Mouse (Mus musculus): Measurements from ENCODE around the gene Fntb. TPM values are rescaled to one million over a fixed set of nuclear protein-coding genes. Genes with fewer than 3 reads are reported as not detected.
A peak's percentile ranks its signal among the peaks of the same experiment; 100 is the strongest.

Fntb gene
- polyA plus RNA-seq, 1 experiment from 2014 or later, result 42.9 TPM

GRCm38 (mm10) chr12:76891160-76891559 lies 125.8 kb downstream of the Fntb start:
- 49% methylated on average over 3 of the region's 3 CpGs for WGBS
- peak; percentile 74; the same call in 1 of the 2 replicates for ATAC-seq (ENCODE audit: low FRiP score, low TSS enrichment)

GRCm38 (mm10) chr12:76892910-76893695 lies 127.7 kb downstream of the Fntb start:
- Histone ChIP-seq H3K27me3 (ENCODE audit: insufficient read depth, low read length) (no peaks in the 10 kb centered on the region), H3K4me3 (ENCODE audit: low read length) (no peak overlapping the region), H3K4me2 (replicated peaks; ENCODE audit: low read depth, low read length) (no peak overlapping the region), H3K36me3 (ENCODE audit: insufficient read depth, low read length) (peaks cover 10% of the 10 kb centered on the region; the same call in 1 of the 2 replicates), H3K27ac (ENCODE audit: low read length) (no peak overlapping the region), H3K9me3 (ENCODE audit: low read length) (no peaks in the 10 kb centered on the region), H3K4me1 (ENCODE audit: insufficient read depth, low read length) (no peaks in the 10 kb centered on the region), H3K9ac (replicated peaks; ENCODE audit: low read length) (no peak overlapping the region)
- WGBS, result 91% methylated on average over 16 of the region's 16 CpGs
- ATAC-seq (ENCODE audit: low FRiP score, low TSS enrichment), result no peak

More at GRCm38 (mm10) chr12:76891160-76891559, 125.8 kb downstream of the Fntb start:
- H3K4me3 ChIP-seq (ENCODE audit: low read length), result no peak overlapping the region
- peaks cover 10% of the 10 kb centered on the region; the same call in 1 of the 2 replicates for H3K36me3 ChIP-seq (ENCODE audit: insufficient read depth, low read length)
- H3K4me1 ChIP-seq (ENCODE audit: insufficient read depth, low read length), result no peaks in the 10 kb centered on the region
- H3K9ac ChIP-seq (replicated peaks; ENCODE audit: low read length), result no peak overlapping the region
- H3K27ac ChIP-seq (ENCODE audit: low read length), result no peak overlapping the region
- H3K4me2 ChIP-seq (replicated peaks; ENCODE audit: low read depth, low read length), result no peak overlapping the region
- no peaks in the 10 kb centered on the region for H3K9me3 ChIP-seq (ENCODE audit: low read length)
- H3K27me3 ChIP-seq (ENCODE audit: insufficient read depth, low read length), result no peaks in the 10 kb centered on the region

GRCm38 (mm10) chr12:76894792-76895559 lies 129.6 kb downstream of the Fntb start:
- Histone ChIP-seq H3K4me3 (ENCODE audit: low read length) (no peak overlapping the region), H3K4me2 (replicated peaks; ENCODE audit: low read depth, low read length) (no peak overlapping the region), H3K27ac (ENCODE audit: low read length) (no peak overlapping the region), H3K9me3 (ENCODE audit: low read length) (no peaks in the 10 kb centered on the region), H3K4me1 (ENCODE audit: insufficient read depth, low read length) (no peaks in the 10 kb centered on the region), H3K27me3 (ENCODE audit: insufficient read depth, low read length) (no peaks in the 10 kb centered on the region), H3K9ac (replicated peaks; ENCODE audit: low read length) (no peak overlapping the region), H3K36me3 (ENCODE audit: insufficient read depth, low read length) (peaks cover 3% of the 10 kb centered on the region; the same call in 1 of the 2 replicates)
- 77% methylated on average over 10 of the region's 10 CpGs for WGBS
- ATAC-seq (ENCODE audit: low FRiP score, low TSS enrichment), result no peak

GRCm38 (mm10) chr12:76895777-76896176 lies 130.4 kb downstream of the Fntb start:
- H3K27ac ChIP-seq (ENCODE audit: low read length), result no peak overlapping the region
- H3K36me3 ChIP-seq (ENCODE audit: insufficient read depth, low read length), result peaks cover 9% of the 10 kb centered on the region
- no peak overlapping the region for H3K9ac ChIP-seq (replicated peaks; ENCODE audit: low read length)
- no peak overlapping the region for H3K4me3 ChIP-seq (ENCODE audit: low read length)
- no peaks in the 10 kb centered on the region for H3K9me3 ChIP-seq (ENCODE audit: low read length)
- ATAC-seq (ENCODE audit: low FRiP score, low TSS enrichment), result no peak
- H3K27me3 ChIP-seq (ENCODE audit: insufficient read depth, low read length), result no peaks in the 10 kb centered on the region
- H3K4me1 ChIP-seq (ENCODE audit: insufficient read depth, low read length), result no peaks in the 10 kb centered on the region
- H3K4me2 ChIP-seq (replicated peaks; ENCODE audit: low read depth, low read length), result no peak overlapping the region
- 47% methylated on average over 7 of the region's 7 CpGs for WGBS

GRCm38 (mm10) chr12:76896566-76896965 lies 131.2 kb downstream of the Fntb start:
- no peaks in the 10 kb centered on the region for H3K27me3 ChIP-seq (ENCODE audit: insufficient read depth, low read length)
- H3K4me2 ChIP-seq (replicated peaks; ENCODE audit: low read depth, low read length), result no peak overlapping the region
- H3K9ac ChIP-seq (replicated peaks; ENCODE audit: low read length), result no peak overlapping the region
- H3K4me1 ChIP-seq (ENCODE audit: insufficient read depth, low read length), result no peaks in the 10 kb centered on the region
- no peak overlapping the region for H3K27ac ChIP-seq (ENCODE audit: low read length)
- 92% methylated on average over 4 of the region's 4 CpGs for WGBS
- H3K36me3 ChIP-seq (ENCODE audit: insufficient read depth, low read length), result peaks cover 9% of the 10 kb centered on the region
- no peaks in the 10 kb centered on the region for H3K9me3 ChIP-seq (ENCODE audit: low read length)
- H3K4me3 ChIP-seq (ENCODE audit: low read length), result no peak overlapping the region
- ATAC-seq (ENCODE audit: low FRiP score, low TSS enrichment), result no peak

GRCm38 (mm10) chr12:76897006-76897405 lies 131.6 kb downstream of the Fntb start:
- ATAC-seq (ENCODE audit: low FRiP score, low TSS enrichment), result no peak
- WGBS, result 83% methylated on average over 10 of the region's 10 CpGs
- no peak overlapping the region for H3K4me3 ChIP-seq (ENCODE audit: low read length)
- no peak overlapping the region for H3K27ac ChIP-seq (ENCODE audit: low read length)
- no peaks in the 10 kb centered on the region for H3K9me3 ChIP-seq (ENCODE audit: low read length)
- peaks cover 9% of the 10 kb centered on the region for H3K36me3 ChIP-seq (ENCODE audit: insufficient read depth, low read length)
- no peak overlapping the region for H3K9ac ChIP-seq (replicated peaks; ENCODE audit: low read length)
- H3K4me1 ChIP-seq (ENCODE audit: insufficient read depth, low read length), result no peaks in the 10 kb centered on the region
- H3K4me2 ChIP-seq (replicated peaks; ENCODE audit: low read depth, low read length), result no peak overlapping the region
- H3K27me3 ChIP-seq (ENCODE audit: insufficient read depth, low read length), result no peaks in the 10 kb centered on the region

GRCm38 (mm10) chr12:76898141-76898540 lies 132.8 kb downstream of the Fntb start:
- no peak overlapping the region for H3K27ac ChIP-seq (ENCODE audit: low read length)
- no peak for ATAC-seq (ENCODE audit: low FRiP score, low TSS enrichment)
- H3K27me3 ChIP-seq (ENCODE audit: insufficient read depth, low read length), result no peaks in the 10 kb centered on the region
- H3K9me3 ChIP-seq (ENCODE audit: low read length), result no peaks in the 10 kb centered on the region
- no peak overlapping the region for H3K9ac ChIP-seq (replicated peaks; ENCODE audit: low read length)
- H3K4me1 ChIP-seq (ENCODE audit: insufficient read depth, low read length), result no peaks in the 10 kb centered on the region
- H3K4me2 ChIP-seq (replicated peaks; ENCODE audit: low read depth, low read length), result no peak overlapping the region
- H3K36me3 ChIP-seq (ENCODE audit: insufficient read depth, low read length), result peaks cover 9% of the 10 kb centered on the region
- H3K4me3 ChIP-seq (ENCODE audit: low read length), result no peak overlapping the region

- no peak overlapping the region for H3K4me2 ChIP-seq (replicated peaks; ENCODE audit: low read depth, low read length)
- no peak overlapping the region for H3K27ac ChIP-seq (ENCODE audit: low read length)
Measured at GRCm38 (mm10) chr12:76899261-76899975, 134.0 kb downstream of the Fntb start.

GRCm38 (mm10) chr12:76901508-76902294 lies 136.3 kb downstream of the Fntb start:
- H3K9ac ChIP-seq (replicated peaks; ENCODE audit: low read length), result no peak overlapping the region
- no peaks in the 10 kb centered on the region for H3K4me1 ChIP-seq (ENCODE audit: insufficient read depth, low read length)
- H3K4me2 ChIP-seq (replicated peaks; ENCODE audit: low read depth, low read length), result no peak overlapping the region
- no peak for ATAC-seq (ENCODE audit: low FRiP score, low TSS enrichment)
- no peak overlapping the region for H3K4me3 ChIP-seq (ENCODE audit: low read length)
- H3K27ac ChIP-seq (ENCODE audit: low read length), result no peak overlapping the region
- no peaks in the 10 kb centered on the region for H3K27me3 ChIP-seq (ENCODE audit: insufficient read depth, low read length)
- H3K36me3 ChIP-seq (ENCODE audit: insufficient read depth, low read length), result peaks cover 9% of the 10 kb centered on the region
- no peaks in the 10 kb centered on the region for H3K9me3 ChIP-seq (ENCODE audit: low read length)
- 91% methylated on average over 3 of the region's 3 CpGs for WGBS

More at GRCm38 (mm10) chr12:76899261-76899975, 134.0 kb downstream of the Fntb start:
- ATAC-seq (ENCODE audit: low FRiP score, low TSS enrichment), result no peak; the same call in 1 of the 2 replicates
- no peak overlapping the region for H3K9ac ChIP-seq (replicated peaks; ENCODE audit: low read length)
- H3K4me1 ChIP-seq (ENCODE audit: insufficient read depth, low read length), result no peaks in the 10 kb centered on the region
- no peaks in the 10 kb centered on the region for H3K9me3 ChIP-seq (ENCODE audit: low read length)
- H3K27me3 ChIP-seq (ENCODE audit: insufficient read depth, low read length), result no peaks in the 10 kb centered on the region
- no peak overlapping the region for H3K4me3 ChIP-seq (ENCODE audit: low read length)
- 85% methylated on average over 10 of the region's 10 CpGs for WGBS
- peaks cover 9% of the 10 kb centered on the region for H3K36me3 ChIP-seq (ENCODE audit: insufficient read depth, low read length)
